In the genomic region with DNA sequence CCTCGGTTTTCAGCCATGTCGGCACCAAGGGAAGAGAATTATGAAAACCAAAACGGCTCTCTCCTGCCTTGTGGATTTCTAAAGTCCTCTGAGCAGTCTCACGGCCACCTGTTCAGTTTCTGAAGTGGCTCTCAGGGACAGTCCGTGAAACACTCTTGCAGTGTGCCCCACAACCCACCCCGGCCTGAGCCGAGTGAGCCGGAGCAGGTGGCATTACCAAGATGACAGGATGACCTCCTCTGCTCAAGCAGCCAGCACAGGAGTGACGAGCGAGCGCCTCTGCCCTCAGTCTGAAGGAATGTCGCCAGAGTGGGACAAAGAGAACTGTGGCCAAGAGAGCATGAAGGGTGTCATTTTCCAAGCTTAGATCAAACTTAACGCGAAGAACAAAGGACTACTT, we compare ENCODE assay signal across 11 mouse cellular contexts. TPM values are rescaled to one million over a fixed set of nuclear protein-coding genes. Genes with fewer than 3 reads are reported as not detected.
A peak's percentile ranks its signal among the peaks of the same experiment; 100 is the strongest.
DNase-seq lines count a peak whose midpoint lies in the region; ATAC-seq and TF ChIP-seq lines count a peak whose summit lies in the region.
"Had no signal": no experiment of that assay in that cellular context is flagged by ENCODE, and none has a peak within 500 bp of the region (broad histone marks: within the 10 kb centered on the region; RNA-seq: fewer than 3 reads in every experiment).

No protein-coding gene starts in this region.

- peaks cover 9% of the 10 kb centered on the region for H3K4me1 ChIP-seq in kidney, embryonic 15.5 days
- H3K4me1 ChIP-seq in heart, embryonic 13.5 days, result peaks cover 40% of the 10 kb centered on the region
- no peaks in the 10 kb centered on the region for H3K4me1 ChIP-seq in lung, adult 2 months (ENCODE audit: control insufficient read depth, insufficient read depth, low read length)
- peaks cover 5% of the 10 kb centered on the region for H3K4me1 ChIP-seq in midbrain, embryonic 16.5 days (ENCODE audit: control insufficient read depth, insufficient read depth, low read length)

- peak; percentile 88 for ATAC-seq in kidney, embryonic 15.5 days (replicated peaks; ENCODE audit: low FRiP score)
- no peak for ATAC-seq in heart, embryonic 13.5 days (ENCODE audit: extremely low read depth, insufficient number of reproducible peaks, low FRiP score, low TSS enrichment)
- ATAC-seq in midbrain, embryonic 16.5 days, result peak; percentile 42; the same call in 1 of the 2 replicates
- ATAC-seq: intestine, embryonic 16.5 days had no signal

- H3K9me3 ChIP-seq in kidney, embryonic 15.5 days (replicated peaks), result no peaks in the 10 kb centered on the region
- H3K9me3 ChIP-seq in heart, embryonic 13.5 days, result no peaks in the 10 kb centered on the region
- no peaks in the 10 kb centered on the region for H3K9me3 ChIP-seq in midbrain, embryonic 16.5 days (replicated peaks; ENCODE audit: control insufficient read depth, low read length, poor library complexity, severe bottlenecking)

- H3K4me3 ChIP-seq in kidney, embryonic 15.5 days (replicated peaks), result no peak overlapping the region
- peak overlapping the region; percentile 9; the same call in 1 of the 2 replicates for H3K4me3 ChIP-seq in heart, embryonic 13.5 days
- H3K4me3 ChIP-seq in lung, adult 2 months (replicated peaks; ENCODE audit: extremely low read depth, low read depth, low read length), result peak overlapping the region; percentile 7
- no peak overlapping the region for H3K4me3 ChIP-seq in midbrain, embryonic 16.5 days (ENCODE audit: low read depth, low read length)

- H3K9ac ChIP-seq in kidney, embryonic 15.5 days, result no peak overlapping the region
- 0 out of 2 replicates have a peak overlapping the region, but pooled peaks have one; percentile 33 for H3K9ac ChIP-seq in heart, embryonic 13.5 days
- no peak overlapping the region for H3K9ac ChIP-seq in midbrain, embryonic 16.5 days (ENCODE audit: low read depth, low read length)

- no peak for TF ChIP-seq POLR2A in lung, adult 2 months (IDR thresholded peaks at IDR 0.05; ENCODE audit: borderline replicate concordance, extremely low read depth, low read depth, low read length)

- DNase-seq in kidney, postnatal 25 days, result no peak
- peak; percentile 18 for DNase-seq in lung, adult 2 months
- no peak for DNase-seq in adrenal gland, postnatal 4 days (ENCODE audit: low spot score in 2 of 2)
- DNase-seq in testis, postnatal 14 days (ENCODE audit: low spot score), result no peak
- DNase-seq: cerebellum, postnatal 14 days; thymus, adult 18-20 months had no signal

- no peaks in the 10 kb centered on the region for H3K36me3 ChIP-seq in kidney, embryonic 15.5 days
- no peaks in the 10 kb centered on the region for H3K36me3 ChIP-seq in heart, embryonic 13.5 days
- no peaks in the 10 kb centered on the region for H3K36me3 ChIP-seq in midbrain, embryonic 16.5 days (ENCODE audit: control insufficient read depth, insufficient read depth, low read length)

- no peak for TF ChIP-seq CTCF in lung, adult 2 months (IDR thresholded peaks at IDR 0.05; ENCODE audit: insufficient read depth, low read length)

- 0 out of 2 replicates have a peak overlapping the region, but pooled peaks have one; percentile 4 for H3K27ac ChIP-seq in kidney, embryonic 15.5 days
- H3K27ac ChIP-seq in heart, embryonic 13.5 days (replicated peaks), result peak overlapping the region; percentile 57
- no peak overlapping the region for H3K27ac ChIP-seq in midbrain, embryonic 16.5 days (ENCODE audit: low read length)

- no peaks in the 10 kb centered on the region for H3K27me3 ChIP-seq in kidney, embryonic 15.5 days
- H3K27me3 ChIP-seq in heart, embryonic 13.5 days (replicated peaks), result no peaks in the 10 kb centered on the region
- no peaks in the 10 kb centered on the region for H3K27me3 ChIP-seq in midbrain, embryonic 16.5 days (ENCODE audit: control insufficient read depth, insufficient read depth, low read depth, low read length)

- H3K4me2 ChIP-seq in kidney, embryonic 15.5 days, result no peak overlapping the region
- peak overlapping the region; percentile 56 for H3K4me2 ChIP-seq in heart, embryonic 13.5 days
- peak overlapping the region; percentile 29 for H3K4me2 ChIP-seq in midbrain, embryonic 16.5 days (ENCODE audit: low read length)

- WGBS in kidney, embryonic 15.5 days, result 46% methylated on average over 14 of the region's 14 CpGs
- WGBS in heart, embryonic 13.5 days, result 47% methylated on average over 14 of the region's 14 CpGs
- WGBS in lung, adult 2 months, result 56% methylated on average over 14 of the region's 14 CpGs
- 32% methylated on average over 14 of the region's 14 CpGs for WGBS in midbrain, embryonic 16.5 days

RNA-seq across cellular contexts. Expression of gene Frem2, which starts 26.0 kb away (rescaled TPM):
- 14.2 and 15.9 TPM in 2 replicates for polyA plus RNA-seq in kidney, embryonic 15.5 days (2015; fragmentation: Nextera tagmentation; extraction: Ambion mirVana)
- polyA plus RNA-seq in heart, embryonic 13.5 days (2015; fragmentation: Nextera tagmentation; extraction: Ambion mirVana), result 3.7 and 4.0 TPM in 2 replicates
- 1.0 and 1.1 TPM in 2 replicates for polyA plus RNA-seq in lung, adult 2 months (2012; rRNA removed)
- polyA plus RNA-seq in midbrain, embryonic 16.5 days (2015; fragmentation: Nextera tagmentation; extraction: Ambion mirVana), result 1.4 and 1.7 TPM in 2 replicates
- total RNA-seq in adrenal gland, postnatal 4 days (2021), result 1 to 10 TPM; 3.8 to 9.6 TPM
- total RNA-seq: granulocyte monocyte progenitor cell, adult 5-6 weeks had no signal

Comparison
In these comparisons a context has a peak if more than half of its experiments do, and no peak if none do; other contexts are left out.
1. H3K4me3 ChIP-seq: peak in heart, embryonic 13.5 days (single experiment) and lung, adult 2 months (single experiment); none in kidney, embryonic 15.5 days (single experiment) and midbrain, embryonic 16.5 days (single experiment).